Mouse (Mus musculus): ENCODE data around the gene Usp36.

Usp36 gene

DNA sequence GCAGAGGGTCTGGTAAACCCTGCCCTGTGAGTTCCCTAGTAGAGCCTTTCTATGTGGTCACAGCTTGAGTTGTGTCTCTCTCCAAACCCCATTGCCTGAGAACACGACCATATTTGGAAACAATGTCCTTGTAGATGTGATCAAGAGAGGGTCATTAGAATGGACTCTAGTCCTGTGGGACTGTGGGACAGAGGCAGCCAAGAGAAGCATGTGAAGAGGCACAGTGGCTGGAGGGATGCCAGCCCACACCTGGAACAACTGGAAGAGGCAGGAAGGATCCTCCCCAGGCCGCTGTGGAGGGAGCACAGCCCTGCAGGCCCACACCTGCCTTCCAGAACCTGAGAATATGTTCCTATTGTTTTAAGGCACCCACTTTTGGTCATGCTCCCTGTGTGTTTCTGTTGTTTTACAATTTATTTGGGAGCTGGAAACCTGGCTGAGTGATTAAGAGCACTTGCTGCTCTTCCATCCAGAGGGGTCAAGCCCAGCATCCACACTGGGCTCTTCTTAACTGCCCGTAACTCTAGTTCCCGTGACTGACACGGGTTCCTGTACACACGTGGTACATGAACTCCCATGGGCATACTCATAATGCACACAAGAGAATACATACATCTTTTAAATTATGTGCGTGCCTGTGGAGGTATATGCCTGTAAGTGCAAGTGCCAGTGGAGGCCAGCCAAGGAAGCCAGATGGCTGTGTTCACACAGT lies 36.4 kb downstream of the Usp36 start:
- in situ Hi-C loops (cut with MboI, MseI): no loop called here

DNA sequence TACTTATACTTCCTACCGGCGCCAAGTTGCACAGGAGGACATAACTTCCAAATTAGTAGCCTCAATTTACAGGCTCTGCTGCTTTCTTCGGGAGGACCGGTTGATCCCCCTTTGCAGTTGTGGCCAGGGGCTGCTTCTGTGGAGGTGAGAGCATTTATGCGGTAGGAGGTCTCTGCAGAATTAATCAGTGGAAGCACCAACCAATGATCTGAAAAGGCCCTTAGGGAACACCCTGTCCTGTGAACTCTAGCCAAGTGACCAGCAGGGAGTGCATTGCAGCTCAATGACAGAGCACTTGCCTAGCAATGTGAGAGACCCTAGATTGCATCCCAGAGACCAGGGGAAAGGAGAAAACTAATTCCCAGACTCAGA lies 41.0 kb downstream of the Usp36 start:
- in situ Hi-C loops (cut with MboI, MseI): loop anchor here (25.0 kb wide), 1 partner anchor 1837 kb away; the partner anchor contains the start of gene Rnf157

DNA sequence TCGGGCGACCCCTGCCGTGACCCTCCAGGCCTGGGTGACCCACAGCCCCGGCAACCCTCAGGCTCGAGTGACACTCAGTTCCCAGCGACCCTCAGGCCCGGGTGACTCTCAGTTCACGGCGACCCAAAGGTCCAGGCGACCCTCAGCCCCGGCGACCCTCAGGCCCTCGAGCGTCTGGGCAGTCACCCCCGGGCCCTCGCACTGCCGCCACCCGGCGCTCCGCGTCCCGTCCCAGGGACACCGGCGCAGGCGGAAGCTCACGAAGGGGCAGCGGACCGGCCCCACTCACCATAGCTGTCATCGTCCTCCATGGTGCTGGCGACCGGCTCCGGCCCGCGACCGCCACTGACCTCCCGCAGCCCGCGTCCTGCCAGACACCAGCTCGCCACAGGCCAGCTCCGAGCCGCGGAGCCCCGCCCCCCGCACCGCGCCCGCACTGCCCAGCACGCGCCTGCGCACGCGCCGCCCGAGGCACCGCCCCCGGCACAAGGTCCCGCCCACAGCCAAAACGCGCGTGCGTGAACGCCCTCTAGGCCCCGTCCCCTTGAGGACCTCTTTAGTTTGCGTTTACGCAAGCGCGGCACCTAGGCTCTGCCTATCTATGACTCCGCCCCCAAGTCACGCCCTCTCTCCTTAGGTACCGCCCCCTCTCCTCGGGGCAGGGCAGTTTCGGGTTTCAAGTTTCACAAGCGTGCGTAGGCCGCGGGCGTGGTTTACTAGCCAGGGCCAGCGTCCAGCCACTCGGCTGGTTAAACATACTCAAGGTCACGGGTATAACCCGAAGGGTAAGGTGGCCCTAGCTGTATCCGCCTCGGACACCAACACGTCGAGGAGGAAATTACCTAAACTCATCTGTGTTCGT lies 41.7 kb downstream of the Usp36 start, which contains the start of gene Cyth1:
Cyth1 (minus strand) TSS at position 443 of the 862 bp plus-strand sequence.
- in situ Hi-C loops (cut with MboI, MseI): loop anchor here (25.0 kb wide), 1 partner anchor 1836 kb away; the partner anchor contains the start of gene Rnf157

DNA sequence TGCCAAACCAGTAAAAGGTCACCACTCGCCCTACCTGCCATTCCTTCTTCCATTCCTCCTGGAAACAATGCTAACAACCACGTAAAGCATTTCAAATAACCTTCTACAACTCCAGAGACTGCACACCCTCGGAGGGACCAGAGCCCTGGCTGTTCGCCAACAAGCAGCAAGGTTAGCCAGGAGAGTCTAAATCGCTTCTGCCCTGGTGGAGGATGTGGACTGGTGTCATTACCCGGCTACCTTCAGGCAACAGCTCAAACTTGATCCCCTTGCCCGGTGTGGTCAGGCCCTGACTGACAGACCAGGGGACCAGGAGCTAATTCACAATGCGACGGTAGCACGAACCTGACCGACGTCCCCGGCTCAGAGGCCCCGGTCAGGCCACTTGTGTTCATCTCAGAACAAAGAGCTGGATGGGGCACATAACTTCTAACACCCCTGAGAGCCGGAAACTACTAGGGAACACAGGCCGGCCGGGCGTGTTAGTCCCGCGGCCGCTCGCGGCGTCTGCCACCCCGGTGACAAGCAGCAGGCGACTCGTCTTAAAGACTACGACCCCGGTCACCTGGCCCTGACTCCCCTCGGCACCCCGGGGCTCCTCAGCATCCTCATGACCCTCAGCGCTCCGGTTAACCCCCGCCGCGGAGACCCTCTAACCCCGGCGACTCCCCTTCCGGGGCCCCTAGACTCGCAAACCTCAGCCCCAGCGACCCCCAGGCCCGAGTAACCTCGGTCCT lies 42.5 kb downstream of the Usp36 start:
- in situ Hi-C loops (cut with MboI, MseI): loop anchor here (25.0 kb wide), 1 partner anchor 1835 kb away; the partner anchor contains the start of gene Rnf157

DNA sequence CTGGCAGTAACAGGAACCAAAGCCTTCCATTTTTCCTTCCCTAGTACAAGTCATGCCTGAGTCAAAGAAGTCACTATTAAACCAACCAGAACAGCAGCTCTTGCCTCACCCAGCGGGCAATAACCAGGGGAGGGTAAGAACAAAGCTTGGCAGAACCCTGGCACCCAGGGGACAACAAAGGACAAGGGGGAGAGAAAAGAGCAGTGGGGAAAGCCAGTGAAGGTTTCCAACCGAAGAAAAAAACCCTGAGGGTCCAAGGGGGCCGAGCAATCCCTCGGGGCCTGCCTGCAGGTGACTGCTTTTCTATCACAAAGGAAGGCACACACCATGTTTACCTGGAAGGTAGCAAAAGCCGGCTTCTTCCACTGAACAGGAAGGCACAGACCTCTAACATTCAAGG lies 43.3 kb downstream of the Usp36 start:
- in situ Hi-C loops (cut with MboI, MseI): loop anchor here (25.0 kb wide), 1 partner anchor 1834 kb away; the partner anchor contains the start of gene Rnf157

DNA sequence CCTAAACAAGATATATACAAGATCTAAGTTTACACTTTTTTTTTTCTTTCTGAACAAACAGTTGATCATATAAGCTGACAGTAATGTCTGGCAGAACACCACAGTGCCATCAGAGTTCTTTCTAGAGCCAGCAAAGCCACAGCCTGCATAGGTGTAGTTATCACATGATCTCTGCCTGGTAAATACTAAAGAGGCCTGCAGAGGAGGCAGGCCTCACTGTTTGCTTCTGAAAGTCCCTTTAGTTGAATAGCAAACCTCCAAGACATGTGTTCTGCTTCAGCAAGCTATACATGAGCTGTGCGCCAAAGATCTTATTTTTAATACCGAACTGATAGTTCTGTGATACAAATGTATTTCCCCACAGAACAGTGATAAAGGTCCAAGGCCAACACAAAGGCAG lies 44.9 kb downstream of the Usp36 start:
- in situ Hi-C loops (cut with MboI, MseI): loop anchor here (25.0 kb wide), 1 partner anchor 1833 kb away; the partner anchor contains the start of gene Rnf157

DNA sequence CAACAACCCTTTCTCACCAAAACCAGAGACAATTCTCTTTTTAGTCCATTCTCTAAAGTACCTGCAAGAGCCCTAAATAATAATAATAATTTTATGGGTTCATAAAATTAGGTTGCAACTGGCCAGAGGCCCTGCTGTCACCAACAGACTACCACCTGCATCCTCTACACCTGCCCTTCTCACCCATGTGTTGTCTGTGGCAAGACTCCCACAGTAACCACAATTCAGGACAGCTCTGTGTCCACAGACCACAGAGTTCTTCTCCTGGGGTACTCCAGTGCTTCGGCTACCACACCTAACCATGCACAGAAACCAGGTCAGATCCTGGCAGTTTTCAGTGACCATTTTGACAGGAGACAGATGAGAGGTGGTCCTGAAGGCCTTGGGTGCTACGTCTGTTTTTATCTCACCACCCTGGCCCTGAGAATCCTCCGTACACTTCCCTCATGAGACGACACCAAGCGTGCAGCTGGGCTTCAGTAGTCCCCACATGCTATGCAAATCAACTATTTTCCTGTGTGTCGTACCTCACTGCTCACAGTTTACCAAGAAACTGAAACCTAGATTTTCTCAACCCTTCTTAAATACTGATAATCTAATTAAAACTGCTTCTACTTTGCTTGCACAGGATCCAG lies 46.3 kb downstream of the Usp36 start:
- in situ Hi-C loops (cut with MboI, MseI): loop anchor here (5.0 to 25.0 kb wide), 2 partner anchors 44 to 1831 kb away; partner anchors contain the start of gene Rnf157

DNA sequence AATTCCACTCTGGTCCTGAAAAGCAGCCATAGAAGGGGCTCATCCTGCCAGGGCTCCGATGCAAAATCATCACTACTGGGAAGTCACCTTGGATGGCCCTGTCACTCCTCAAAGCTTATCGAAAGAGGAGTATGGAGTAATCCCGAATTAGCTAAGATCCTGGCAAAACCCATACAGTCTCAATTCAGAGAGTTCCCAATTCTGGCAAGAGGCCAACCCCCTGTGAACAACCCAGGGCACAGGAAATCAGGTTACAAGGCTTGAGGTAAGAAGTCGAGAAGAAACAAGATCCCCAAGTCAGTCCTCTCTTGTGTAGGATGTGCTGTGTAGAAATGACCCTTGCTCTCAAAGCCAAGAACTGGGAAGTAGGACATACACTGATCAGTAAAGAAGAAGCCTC lies 47.5 kb downstream of the Usp36 start:
- in situ Hi-C loops (cut with MboI, MseI): loop anchor here (5.0 to 25.0 kb wide), 2 partner anchors 45 to 1830 kb away; partner anchors contain the start of gene Rnf157

DNA sequence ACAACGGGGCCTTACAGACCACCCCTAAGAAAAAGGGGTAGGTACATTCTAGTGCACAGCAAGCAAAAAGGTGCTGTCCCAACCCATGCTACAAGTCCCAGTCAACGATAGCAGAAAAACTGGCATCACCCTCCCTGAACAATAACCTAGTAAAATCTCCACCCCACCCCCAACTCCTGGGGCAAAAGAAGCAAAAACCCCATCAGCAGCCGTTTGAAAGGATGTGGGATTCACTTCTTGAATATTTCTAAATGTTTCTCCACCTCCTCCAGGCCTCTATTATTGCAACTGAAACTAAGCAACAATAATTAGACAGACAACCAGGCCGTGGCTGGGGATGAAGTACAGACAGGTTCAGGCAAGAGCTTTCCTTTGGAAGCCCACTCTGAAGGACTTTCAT lies 49.7 kb downstream of the Usp36 start:
- in situ Hi-C loops (cut with MboI, MseI): loop anchor here (5.0 to 25.0 kb wide), 2 partner anchors 47 to 1828 kb away; partner anchors contain the start of gene Rnf157

DNA sequence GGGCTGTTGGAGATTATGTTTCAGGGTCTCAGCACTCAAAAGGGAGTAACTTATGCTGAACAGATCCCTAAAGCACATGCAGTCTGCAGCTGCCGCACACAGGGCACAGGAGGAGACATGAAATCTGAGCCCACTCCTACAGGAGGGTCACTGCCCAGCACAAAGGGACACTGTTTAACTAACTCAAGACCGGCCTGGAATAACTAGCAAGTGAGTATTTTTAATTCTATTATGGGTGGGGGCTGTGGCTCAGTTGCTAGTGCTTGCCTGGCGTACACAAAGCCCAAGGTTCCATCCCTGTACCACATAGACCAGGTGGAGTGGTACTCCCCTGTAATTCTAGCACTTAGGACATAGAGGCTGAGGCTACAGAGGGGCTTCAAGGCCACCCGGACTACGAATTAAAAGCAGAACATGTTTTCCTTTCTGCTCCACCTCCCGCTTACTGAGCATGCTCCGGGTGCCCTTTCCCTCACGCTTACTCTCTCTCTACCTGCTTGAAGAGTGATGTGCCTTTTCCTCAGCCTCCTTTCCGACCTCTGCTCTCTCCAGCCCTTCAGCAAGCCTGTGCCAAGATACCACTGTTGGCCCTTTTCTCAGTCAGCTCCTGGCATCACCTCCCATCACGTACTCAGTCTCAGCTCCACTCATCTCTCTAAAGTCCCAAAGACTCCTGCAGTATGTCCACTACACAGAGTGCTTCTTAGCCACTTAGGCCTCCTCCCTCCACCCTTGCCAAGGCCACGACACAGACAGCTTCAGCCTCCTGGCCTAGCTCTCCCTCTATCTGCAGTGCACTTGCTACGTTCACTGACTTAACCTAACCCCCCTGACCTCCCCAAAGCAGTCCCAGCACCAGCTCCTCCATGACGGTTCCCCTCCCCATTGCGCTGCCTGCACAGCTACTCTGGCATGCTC lies 50.5 kb downstream of the Usp36 start:
- in situ Hi-C loops (cut with MboI, MseI): loop anchor here (5.0 to 25.0 kb wide), 2 partner anchors 48 to 1827 kb away; partner anchors contain the start of gene Rnf157

DNA sequence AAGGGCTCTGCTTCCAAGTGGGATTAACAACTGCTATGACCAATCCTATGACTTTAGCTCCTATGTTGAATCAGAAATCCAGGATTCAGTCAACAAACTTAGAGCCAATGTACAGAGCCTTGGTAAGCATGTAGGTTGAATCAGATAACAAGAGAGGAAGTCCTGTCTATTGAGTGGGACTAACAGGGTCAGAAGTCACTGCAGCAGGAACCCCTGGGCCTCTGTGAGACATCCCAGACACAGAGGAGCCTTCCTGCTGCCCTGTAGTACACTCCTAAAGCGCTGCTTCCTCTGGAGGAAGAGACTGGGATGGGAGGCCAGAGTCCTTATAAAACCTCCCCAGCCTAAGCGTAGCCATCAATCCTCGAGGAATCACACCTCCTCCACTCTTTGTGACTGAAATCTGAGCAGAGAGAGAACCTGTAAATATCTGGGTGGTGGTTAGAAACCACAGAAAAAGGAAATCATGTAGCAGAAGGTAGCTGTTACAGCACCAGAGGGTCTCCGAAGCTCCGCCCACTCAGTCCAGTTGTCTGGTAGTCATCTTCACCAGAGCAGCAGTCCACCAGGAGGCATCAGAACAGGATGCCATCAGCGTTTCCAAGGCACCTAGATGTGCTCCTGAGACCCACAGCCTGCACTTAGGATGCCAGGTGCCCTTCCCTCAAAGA lies 53.4 kb downstream of the Usp36 start:
- in situ Hi-C loops (cut with MboI, MseI): loop anchor here (25.0 kb wide), 1 partner anchor 1824 kb away; the partner anchor contains the start of gene Rnf157

DNA sequence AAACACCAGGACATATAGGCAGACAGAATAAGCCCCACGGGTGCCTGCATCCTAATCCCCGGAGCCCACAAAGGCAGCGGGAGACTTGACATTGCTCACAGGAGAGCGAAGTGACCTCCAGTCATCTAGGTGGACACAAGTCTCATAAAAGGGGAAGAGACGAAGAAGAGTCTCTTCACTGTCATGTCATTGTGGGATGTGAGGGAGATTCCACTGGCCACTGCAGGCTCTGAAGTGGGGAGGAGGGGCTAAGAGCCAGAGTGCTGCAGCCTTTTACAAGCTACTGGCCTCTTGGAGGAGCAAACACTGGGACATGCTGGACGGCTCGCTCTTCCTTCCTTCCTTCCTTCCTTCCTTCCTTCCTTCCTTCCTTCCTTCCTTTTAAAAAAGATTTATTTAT lies 55.1 kb downstream of the Usp36 start:
- in situ Hi-C loops (cut with MboI, MseI): loop anchor here (25.0 kb wide), 1 partner anchor 1823 kb away; the partner anchor contains the start of gene Rnf157

DNA sequence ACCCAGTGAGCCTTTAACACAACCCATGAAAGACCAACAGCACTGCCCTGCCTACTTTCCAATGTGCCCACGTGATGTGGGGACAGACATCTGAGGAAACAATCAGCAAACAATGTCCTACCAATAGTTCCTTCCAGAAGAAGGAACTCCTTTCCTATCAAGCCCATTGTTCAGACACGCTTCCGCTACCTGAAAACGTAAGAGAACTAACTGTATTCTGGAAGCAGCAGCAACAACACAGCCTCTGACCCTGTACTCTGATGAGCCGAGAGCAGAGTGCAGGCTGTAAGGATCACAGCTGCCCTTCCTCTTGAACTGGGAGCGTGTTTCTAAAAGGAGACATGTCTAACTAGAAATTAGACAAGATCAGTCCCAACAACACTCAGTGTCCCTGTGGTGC lies 55.5 kb downstream of the Usp36 start:
- in situ Hi-C loops (cut with MboI, MseI): loop anchor here (25.0 kb wide), 1 partner anchor 1822 kb away; the partner anchor contains the start of gene Rnf157

DNA sequence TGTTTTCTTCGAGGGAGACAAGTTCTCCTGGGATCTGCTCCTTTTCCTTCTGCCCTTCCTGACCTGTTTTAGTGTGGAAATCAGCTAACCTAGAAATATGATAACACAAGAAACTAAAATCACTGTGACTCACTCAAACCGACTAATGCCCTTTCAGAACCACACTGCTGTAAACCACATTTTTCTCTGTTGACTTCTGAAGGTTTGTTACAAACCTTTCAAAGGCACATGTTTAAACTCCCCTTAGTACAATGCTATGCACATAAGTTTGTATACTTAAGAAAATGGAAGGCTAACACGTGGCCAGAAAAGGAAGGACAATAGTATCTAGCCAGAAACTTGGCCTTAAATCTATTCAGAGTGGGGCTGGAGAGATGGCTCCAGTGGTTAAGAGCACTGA lies 56.1 kb downstream of the Usp36 start:
- in situ Hi-C loops (cut with MboI, MseI): loop anchor here (25.0 kb wide), 1 partner anchor 1822 kb away; the partner anchor contains the start of gene Rnf157

DNA sequence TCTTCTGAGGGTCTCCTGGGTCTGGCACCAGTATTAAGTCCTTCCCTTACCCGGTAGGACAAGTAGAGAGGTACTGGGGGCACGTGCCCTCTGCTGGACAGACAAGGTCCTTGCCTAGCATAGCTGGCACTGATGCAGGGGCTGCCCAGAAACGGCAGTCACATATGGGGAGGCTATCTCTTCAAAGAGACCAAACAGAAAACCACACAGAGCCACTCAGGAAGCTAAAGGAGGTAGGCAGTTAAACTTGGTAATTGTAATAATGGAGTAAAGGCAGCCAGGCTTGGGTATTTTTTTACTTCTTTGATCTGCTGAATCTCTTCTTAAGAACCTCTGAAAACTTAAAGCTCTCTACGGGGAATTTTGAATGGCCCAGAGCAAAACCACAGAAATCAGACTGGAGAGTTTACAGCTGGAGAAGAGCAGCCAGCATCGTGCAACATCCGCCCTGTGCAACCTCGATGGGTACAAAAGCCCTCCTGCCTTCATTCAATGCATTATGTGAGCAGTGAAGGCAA lies 57.7 kb downstream of the Usp36 start:
- in situ Hi-C loops (cut with MboI, MseI): loop anchor here (25.0 kb wide), 1 partner anchor 1820 kb away; the partner anchor contains the start of gene Rnf157

DNA sequence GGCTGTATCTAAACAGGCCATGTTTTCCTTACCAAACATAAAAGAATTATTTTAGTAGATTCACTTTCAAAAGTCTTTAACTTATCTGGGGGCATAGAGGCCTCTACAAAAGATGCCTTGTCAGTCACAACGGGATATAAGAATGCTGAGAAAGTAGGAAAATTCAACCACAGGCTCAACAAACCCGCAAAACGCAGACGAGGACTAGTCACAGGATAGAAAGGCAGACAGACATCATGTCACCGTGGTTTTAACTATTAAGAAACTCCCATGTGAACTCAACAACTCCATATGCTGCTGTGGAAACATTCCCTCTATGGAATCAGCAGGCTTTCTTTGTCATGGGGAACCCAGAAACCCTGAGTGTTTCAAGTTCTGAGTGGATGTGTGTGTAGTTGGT lies 60.1 kb downstream of the Usp36 start:
- in situ Hi-C loops (cut with MboI, MseI): loop anchor here (10.0 to 25.0 kb wide), 2 partner anchors 895 to 1818 kb away; partner anchors contain the start of gene Rnf157

DNA sequence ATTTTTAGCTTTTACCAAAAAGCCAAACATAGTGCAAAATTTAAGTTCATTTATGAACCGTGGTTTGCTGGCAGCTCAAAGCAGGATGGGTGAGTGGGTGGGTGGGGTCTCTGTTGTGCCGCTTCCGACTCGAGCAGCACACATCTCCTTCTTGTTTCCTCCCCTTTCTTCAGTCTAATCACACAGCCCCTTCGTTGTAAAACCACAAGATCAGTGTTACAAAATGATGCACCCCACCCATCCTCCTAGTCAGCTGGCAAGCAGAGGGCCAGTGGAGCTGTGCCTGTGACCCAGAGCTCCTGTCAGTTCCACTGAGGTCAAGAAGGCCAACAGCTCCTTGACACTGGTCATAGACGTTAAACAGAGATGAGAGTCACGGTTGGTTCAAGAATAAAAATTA lies 62.4 kb downstream of the Usp36 start:
- in situ Hi-C loops (cut with MboI, MseI): loop anchor here (10.0 to 25.0 kb wide), 2 partner anchors 893 to 1815 kb away; partner anchors contain the start of gene Rnf157

DNA sequence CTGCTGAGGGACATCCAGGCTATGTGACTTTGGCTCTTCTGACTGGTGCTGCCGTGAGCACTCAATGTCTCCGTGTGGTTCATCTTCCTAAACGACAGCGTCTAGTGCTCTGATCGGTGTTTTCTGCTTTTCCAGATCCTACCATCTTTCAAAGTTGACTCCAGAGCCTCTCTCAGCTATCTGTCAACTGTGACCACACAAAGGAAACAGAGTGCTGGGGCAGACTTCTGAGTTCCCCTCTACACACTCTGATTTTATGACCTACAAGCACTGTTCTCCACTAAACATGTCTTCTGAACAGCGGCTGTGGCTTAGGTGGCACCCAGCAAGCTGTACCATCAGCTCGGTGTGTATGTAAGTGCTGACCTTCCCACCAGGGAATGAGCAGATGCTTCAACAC lies 63.2 kb downstream of the Usp36 start:
- in situ Hi-C loops (cut with MboI, MseI): loop anchor here (10.0 to 25.0 kb wide), 2 partner anchors 892 to 1815 kb away; partner anchors contain the start of gene Rnf157
